Mouse (Mus musculus): ENCODE results near the gene Hip1. TPM values are rescaled to one million over a fixed set of nuclear protein-coding genes. Genes with fewer than 3 reads are reported as not detected.
A peak's percentile ranks its signal among the peaks of the same experiment; 100 is the strongest.

Hip1 gene
- 136 to 193 TPM (median 152 TPM) in 3 replicates for total RNA-seq (2017)

DNA sequence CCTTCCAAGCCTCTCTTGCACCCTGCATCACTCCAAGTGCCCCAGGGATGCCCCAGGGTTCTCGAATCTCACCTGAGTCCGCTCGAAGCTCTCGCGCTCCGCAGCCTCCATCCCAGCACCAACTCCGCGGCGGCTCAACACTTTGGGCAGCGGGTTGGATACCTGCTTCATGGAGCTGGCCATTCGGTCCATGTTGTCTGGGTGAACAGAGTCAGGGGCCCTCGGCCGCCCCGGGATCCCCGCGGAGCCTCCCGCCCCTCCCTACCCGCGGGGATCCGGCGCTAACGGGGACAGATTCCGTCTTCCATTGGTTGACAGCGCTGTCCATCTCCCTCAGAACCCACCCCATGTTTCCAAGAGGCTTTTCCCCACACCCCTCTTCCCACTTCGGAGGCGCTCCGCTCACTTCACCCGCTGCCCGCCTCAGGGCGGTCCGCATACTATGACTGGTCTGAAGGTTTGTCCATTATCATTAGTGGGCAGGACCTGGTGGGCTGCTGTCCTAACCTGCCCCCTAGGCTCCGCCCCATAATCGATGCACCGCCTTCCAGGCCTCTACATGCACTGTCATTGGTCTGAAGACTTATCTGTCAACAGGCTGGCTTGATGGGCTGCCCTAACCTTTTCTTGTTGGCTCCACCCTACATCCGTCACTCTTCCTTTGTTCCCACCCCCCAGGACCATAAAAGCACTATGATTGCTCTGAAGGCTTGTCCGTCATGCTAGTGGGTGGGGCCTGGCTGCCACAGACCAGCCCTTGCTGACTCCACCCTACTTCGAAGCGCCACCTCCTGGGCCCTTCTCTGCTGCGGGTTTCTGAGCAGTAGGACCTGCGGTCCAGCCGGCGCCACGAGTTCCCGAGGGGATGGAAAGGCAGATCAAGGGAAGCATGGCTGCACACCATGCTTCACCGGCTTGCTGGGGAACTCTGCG is at the start of gene Hip1:
Gene Hip1 (minus strand): TSS at position 256 of the 933 bp plus-strand sequence.
- ATAC-seq (replicated peaks; ENCODE audit: insufficient number of reproducible peaks, low FRiP score, low TSS enrichment, poor library complexity, severe bottlenecking): peak; percentile 98

DNA sequence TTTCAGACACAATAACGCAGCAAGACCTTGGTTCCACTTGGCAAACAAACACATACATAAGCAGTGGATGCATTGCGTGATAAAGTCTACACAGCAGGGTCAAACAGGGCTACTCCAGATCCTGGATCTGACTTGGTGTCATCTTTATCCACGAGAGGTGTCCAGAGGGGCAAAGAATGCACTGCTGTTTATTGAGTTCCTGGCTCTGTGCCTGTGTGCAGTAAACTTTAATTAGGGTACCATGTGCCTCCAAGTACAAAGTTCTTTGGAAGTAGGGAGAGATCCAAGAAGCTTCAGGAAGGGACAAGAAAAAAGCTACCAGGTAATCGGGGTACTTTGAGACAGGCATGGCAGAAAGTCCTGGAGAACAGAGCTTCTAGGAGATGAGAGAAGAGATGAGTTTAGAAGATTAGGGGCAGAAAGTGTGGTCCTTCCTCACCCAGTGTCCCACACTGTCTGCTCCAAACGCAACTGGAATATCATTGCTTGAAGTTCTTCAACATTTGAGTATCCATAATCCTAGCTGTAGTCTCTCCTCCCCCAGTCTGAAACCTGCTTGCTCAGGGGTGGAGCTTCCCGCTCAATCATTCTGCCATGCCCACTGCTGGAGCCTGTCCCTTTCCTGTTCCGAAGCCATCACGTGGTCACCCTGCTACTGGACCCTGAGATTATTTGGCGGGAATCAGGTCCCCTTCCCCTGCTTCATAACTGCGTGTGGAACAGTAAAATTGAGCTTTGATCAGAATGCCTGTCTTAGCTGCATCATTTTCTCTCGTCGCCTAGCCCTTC is 45.3 kb upstream of the Hip1 start:
- ATAC-seq (replicated peaks; ENCODE audit: insufficient number of reproducible peaks, low FRiP score, low TSS enrichment, poor library complexity, severe bottlenecking): no peak

DNA sequence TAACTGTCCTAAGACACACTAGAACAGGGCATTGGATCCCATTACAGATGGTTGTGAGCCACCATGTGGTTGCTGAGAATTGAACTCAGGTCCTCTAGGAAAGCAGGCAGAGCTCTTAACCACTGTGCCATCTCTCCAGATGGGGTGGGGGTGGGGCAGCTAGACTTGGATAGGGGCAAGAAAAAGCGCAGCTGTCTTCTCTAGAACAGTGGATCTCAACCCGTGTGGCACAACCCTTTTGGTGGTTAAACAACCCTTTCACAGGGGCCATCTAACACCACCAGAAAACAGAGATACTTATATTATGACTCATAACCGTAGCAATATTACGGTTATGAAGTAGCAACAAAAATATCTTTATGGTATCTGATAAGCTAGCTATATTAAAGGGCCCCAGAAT is 42.8 kb upstream of the Hip1 start:
- ATAC-seq (replicated peaks; ENCODE audit: insufficient number of reproducible peaks, low FRiP score, low TSS enrichment, poor library complexity, severe bottlenecking): no peak

GRCm38 (mm10) chr5:135585691-135586090 is 40.8 kb upstream of the Hip1 start:
- no peak for ATAC-seq (replicated peaks; ENCODE audit: insufficient number of reproducible peaks, low FRiP score, low TSS enrichment, poor library complexity, severe bottlenecking)

DNA sequence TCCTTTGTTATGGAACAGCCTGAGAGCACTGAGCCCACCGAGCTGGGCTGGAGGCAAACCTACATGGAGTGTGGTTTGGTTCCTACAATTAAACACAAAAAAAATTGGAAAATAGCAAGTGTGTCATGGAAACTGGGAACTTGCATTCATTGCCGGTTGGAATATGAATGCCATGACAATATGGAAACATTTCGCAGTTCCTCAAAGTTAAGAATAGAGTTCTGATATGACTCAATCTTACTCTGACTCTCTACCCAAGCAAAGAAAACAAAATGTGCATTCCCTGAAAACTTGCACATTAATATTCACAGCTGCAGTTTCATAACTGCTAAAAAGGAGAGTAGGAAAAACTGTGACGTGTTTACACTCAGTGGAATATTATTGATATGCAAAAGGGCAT is 37.4 kb upstream of the Hip1 start:
- ATAC-seq (replicated peaks; ENCODE audit: insufficient number of reproducible peaks, low FRiP score, low TSS enrichment, poor library complexity, severe bottlenecking): no peak

DNA sequence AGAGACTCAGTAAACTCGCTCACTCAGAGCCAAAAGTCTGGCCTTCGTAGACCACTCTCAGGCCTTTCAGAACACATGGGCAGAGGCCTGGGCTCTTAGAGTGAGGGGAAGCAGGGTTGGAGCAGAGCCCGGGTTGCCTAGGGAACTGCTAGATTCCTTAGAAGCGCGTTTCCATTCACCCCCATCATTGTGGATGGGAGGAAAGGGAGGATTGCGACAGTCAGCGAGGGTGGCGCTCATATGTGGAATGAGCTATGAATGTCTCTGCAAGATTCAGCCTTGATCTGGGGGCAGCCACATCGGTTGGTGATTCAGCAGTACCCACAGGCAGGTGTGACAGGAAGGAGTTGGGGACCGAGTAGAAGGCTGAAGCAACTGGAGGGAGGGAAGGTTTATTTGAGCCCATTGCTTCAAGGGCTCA is 34.4 kb upstream of the Hip1 start:
- no peak for ATAC-seq (replicated peaks; ENCODE audit: insufficient number of reproducible peaks, low FRiP score, low TSS enrichment, poor library complexity, severe bottlenecking)

GRCm38 (mm10) chr5:135576055-135576454 is 31.1 kb upstream of the Hip1 start:
- no peak for ATAC-seq (replicated peaks; ENCODE audit: insufficient number of reproducible peaks, low FRiP score, low TSS enrichment, poor library complexity, severe bottlenecking)

DNA sequence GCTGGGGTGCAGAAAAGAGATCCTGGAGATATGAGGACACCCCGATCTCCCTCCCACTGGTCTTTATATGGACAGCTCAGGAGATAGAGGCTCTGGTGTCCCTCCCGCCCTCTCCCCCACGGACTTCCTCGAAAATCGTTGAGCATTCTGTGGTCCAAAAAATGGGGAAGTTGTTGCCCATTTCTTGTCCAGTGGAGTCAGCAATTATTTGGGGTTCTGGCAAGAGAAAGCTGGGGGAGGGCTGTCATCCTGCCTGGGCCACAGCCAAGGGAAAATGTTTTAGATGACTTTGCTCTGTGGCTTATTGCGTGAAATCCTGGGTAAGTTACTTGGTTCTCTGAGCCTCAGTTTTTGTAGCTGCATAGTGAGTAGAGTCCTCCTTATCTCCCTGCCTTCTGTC is 28.1 kb upstream of the Hip1 start, which contains the start of gene Ccl24:
Gene Ccl24 (minus strand): TSS at position 44 of the 400 bp plus-strand sequence.
- ATAC-seq (replicated peaks; ENCODE audit: insufficient number of reproducible peaks, low FRiP score, low TSS enrichment, poor library complexity, severe bottlenecking): peak; percentile 57; the same call in 1 of the 2 replicates

- no peak; the same call in 1 of the 2 replicates for ATAC-seq (replicated peaks; ENCODE audit: insufficient number of reproducible peaks, low FRiP score, low TSS enrichment, poor library complexity, severe bottlenecking)
Observed at GRCm38 (mm10) chr5:135568698-135569097, 23.8 kb upstream of the Hip1 start.

GRCm38 (mm10) chr5:135567556-135568265 is 22.8 kb upstream of the Hip1 start:
- ATAC-seq (replicated peaks; ENCODE audit: insufficient number of reproducible peaks, low FRiP score, low TSS enrichment, poor library complexity, severe bottlenecking): no peak

DNA sequence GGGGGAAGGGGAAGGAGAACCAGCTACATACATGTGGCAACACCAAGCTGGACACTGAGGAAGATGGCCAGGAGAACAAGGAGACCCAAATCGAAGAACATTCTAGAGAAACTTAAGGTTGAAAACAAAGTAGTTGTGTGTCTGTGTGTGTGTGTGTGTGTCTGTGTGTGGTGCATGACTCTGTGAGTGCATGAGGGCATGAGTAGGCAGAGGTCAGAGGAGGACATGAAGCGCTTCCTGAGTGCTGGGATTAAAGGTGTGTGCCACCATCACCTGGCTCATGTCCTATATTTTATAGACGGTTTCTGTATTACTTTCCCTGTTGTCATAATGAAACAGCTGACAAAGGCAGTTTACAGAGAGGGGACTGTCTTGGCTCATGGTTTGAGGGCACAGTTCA is 18.5 kb upstream of the Hip1 start, which contains the start of gene Ccl26:
Gene Ccl26 (minus strand): TSS at position 101 of the 400 bp plus-strand sequence.
- no peak for ATAC-seq (replicated peaks; ENCODE audit: insufficient number of reproducible peaks, low FRiP score, low TSS enrichment, poor library complexity, severe bottlenecking)

DNA sequence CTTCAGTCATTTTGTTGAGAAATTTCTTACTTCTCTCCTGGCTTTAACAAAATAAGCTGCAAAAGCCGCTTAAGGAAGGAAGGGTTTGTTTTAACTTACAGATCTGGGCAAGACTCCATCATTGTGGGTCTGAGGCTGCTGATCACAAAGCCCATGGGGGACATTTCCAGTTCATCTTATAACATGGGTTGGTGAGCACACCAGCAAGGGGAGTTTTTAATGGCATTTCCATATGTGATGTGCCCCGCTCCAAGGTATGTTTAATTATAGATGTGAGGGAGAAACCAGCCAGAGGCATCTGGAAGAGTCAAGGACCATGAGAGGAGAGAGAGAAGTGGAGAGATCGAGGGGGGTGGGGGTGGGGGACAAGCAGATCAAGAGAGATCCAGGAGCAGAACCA is 12.8 kb upstream of the Hip1 start:
- no peak for ATAC-seq (replicated peaks; ENCODE audit: insufficient number of reproducible peaks, low FRiP score, low TSS enrichment, poor library complexity, severe bottlenecking)

GRCm38 (mm10) chr5:135557051-135557450 is 12.1 kb upstream of the Hip1 start:
- ATAC-seq (replicated peaks; ENCODE audit: insufficient number of reproducible peaks, low FRiP score, low TSS enrichment, poor library complexity, severe bottlenecking): no peak

DNA sequence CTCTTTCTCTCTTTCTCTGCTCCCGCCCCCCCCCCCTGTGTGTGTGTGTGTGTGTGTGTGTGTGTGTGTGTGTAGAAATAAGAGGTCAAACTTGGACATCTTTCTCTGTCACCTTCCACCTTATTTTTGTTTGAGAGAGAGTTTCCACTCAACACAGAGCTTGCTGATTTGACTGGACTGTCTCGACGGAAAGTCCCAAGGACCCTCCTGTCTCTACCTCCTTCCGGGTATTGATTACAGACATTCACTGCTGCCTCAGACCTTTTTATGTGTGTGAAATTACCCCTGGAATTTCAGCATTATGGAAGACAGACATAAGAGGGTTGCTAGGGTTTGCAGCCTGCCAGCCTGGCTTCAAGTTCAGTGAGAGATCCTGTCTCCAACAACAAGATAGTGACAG is 11.3 kb upstream of the Hip1 start:
- ATAC-seq (replicated peaks; ENCODE audit: insufficient number of reproducible peaks, low FRiP score, low TSS enrichment, poor library complexity, severe bottlenecking): no peak

DNA sequence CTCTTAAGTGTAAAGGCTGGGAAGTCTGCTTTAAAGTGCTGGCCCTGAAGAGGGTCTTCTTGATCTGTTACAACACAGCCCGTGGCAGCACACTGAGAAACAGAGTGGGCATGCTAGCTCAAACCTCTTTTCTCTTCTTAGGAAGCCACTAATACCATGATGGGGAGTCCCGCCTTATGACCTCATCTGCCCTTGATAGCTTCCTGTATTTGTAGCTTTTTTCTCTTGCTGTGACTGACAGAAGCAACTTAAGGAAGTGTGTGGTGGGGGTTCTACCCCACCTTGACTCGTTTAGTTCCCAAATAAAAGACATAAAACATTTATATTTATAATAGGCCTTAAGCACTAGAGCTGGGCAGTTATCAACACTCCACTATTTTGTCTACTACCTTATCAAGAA is 6.7 kb upstream of the Hip1 start:
- ATAC-seq (replicated peaks; ENCODE audit: insufficient number of reproducible peaks, low FRiP score, low TSS enrichment, poor library complexity, severe bottlenecking): no peak

GRCm38 (mm10) chr5:135550910-135551309 is 6.0 kb upstream of the Hip1 start:
- ATAC-seq (replicated peaks; ENCODE audit: insufficient number of reproducible peaks, low FRiP score, low TSS enrichment, poor library complexity, severe bottlenecking): peak; percentile 55

DNA sequence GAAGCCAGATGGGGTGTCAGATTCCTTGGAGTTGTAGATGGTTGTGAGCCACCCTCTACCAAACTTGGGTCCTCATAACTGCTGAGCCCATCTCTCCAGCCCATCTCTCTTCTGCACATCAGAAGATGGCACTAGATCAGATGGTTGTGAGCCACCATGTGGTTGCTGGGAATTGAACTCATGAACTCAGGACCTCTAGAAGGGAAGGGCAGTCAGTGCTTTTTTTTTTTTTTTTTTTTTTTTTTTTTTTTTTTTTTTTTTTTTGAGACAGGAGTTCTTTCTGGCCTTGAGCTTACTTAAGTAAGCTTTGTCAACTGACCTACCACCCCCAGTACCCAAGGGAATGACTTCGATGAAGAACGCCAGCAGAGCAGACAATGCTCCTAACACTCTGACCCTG is 3.1 kb upstream of the Hip1 start:
- no peak for ATAC-seq (replicated peaks; ENCODE audit: insufficient number of reproducible peaks, low FRiP score, low TSS enrichment, poor library complexity, severe bottlenecking)

DNA sequence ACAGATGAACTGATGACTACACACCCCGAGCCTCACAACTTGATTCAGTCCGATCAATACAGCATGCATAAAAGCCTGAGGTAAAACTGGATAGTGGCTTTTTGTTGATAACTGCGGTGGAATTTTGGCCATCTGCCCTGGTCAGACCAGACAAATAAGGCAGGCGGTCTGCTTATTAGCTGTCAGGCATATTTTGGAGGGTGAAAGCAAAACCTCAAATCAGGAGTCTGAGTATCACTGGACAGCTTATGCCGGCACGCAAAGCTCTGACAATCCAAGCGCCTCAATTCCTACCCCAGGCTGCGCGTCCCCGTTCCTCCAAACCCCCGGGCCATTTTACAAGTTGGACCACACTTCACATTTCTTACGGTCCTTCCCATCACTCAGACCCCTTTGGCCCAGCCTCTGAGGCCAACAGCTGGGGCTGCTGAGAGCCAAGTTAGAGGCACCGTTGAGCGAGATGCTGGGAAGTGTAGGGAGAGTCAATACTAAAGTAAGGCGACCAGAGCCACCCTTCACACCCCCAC is 825 bp downstream of the Hip1 start:
- ATAC-seq (replicated peaks; ENCODE audit: insufficient number of reproducible peaks, low FRiP score, low TSS enrichment, poor library complexity, severe bottlenecking): no peak

GRCm38 (mm10) chr5:135537794-135538214 is 7.1 kb downstream of the Hip1 start:
- ATAC-seq (replicated peaks; ENCODE audit: insufficient number of reproducible peaks, low FRiP score, low TSS enrichment, poor library complexity, severe bottlenecking): peak; percentile 30
